In genomic region chr2:170024939-170025338, GRCm38 (mm10) we compare ENCODE assay signal across 14 mouse cellular contexts.
A peak's percentile ranks its signal among the peaks of the same experiment; 100 is the strongest.
DNase-seq lines count a peak whose midpoint lies in the region; TF ChIP-seq lines count a peak whose summit lies in the region.
"Had no signal": no experiment of that assay in that cellular context is flagged by ENCODE, and none has a peak within 500 bp of the region (broad histone marks: within the 10 kb centered on the region; RNA-seq: fewer than 3 reads in every experiment).

No protein-coding gene starts in this region.

- TF ChIP-seq CTCF in E14TG2a.4 (conservative IDR thresholded peaks at IDR 0.05; ENCODE audit: low read length) = peak; percentile 15; the same call in 1 of the 2 replicates
- no peak for TF ChIP-seq CTCF in gastrocnemius, adult 2 months (IDR thresholded peaks at IDR 0.05)

- no peaks in the 10 kb centered on the region for H3K36me3 ChIP-seq in E14TG2a.4 (ENCODE audit: insufficient read depth, low read length)
- H3K36me3 ChIP-seq: hindbrain, embryonic 12.5 days; stomach, embryonic 15.5 days had no signal

- H3K4me1 ChIP-seq in E14TG2a.4 (replicated peaks; ENCODE audit: low read depth, low read length) = peaks cover 19% of the 10 kb centered on the region
- H3K4me1 ChIP-seq: hindbrain, embryonic 12.5 days; stomach, embryonic 15.5 days had no signal

- intact Hi-C loops in gastrocnemius, adult 2 months (cut with DNase I) = no loop called here

- peaks cover 11% of the 10 kb centered on the region for H3K9me3 ChIP-seq in E14TG2a.4 (ENCODE audit: low read length)
- H3K9me3 ChIP-seq: stomach, embryonic 15.5 days had no signal

- H3K27ac ChIP-seq in gastrocnemius, adult 2 months = no peak overlapping the region
- H3K27ac ChIP-seq: hindbrain, embryonic 12.5 days; stomach, embryonic 15.5 days had no signal

- H3K4me3 ChIP-seq in E14TG2a.4 (replicated peaks; ENCODE audit: low read length) = no peak overlapping the region
- H3K4me3 ChIP-seq in gastrocnemius, adult 2 months = no peak overlapping the region
- H3K4me3 ChIP-seq: erythroblast, embryonic 14.5 days; hindbrain, embryonic 12.5 days; stomach, embryonic 15.5 days had no signal

- H3K27me3 ChIP-seq in E14TG2a.4 (ENCODE audit: insufficient read depth, low read length) = peaks cover 3% of the 10 kb centered on the region; the same call in 1 of the 2 replicates
- H3K27me3 ChIP-seq: hindbrain, embryonic 12.5 days; Patski; stomach, embryonic 15.5 days had no signal

- peak; percentile 49 for DNase-seq in kidney, postnatal 10 days
- no peak for DNase-seq in kidney, adult 18-20 months
- DNase-seq in kidney, postnatal 36 days = peak; percentile 15 to 34
- peak; percentile 79 for DNase-seq in thymus, postnatal 0 days (ENCODE audit: low spot score)
- no peak for DNase-seq in gastrocnemius, adult 2 months
- DNase-seq in gastrocnemius, adult 8-10 months (ENCODE audit: low spot score in 2 of 2) = no peak
- no peak for DNase-seq in urinary bladder, postnatal 36 days (ENCODE audit: low spot score in 2 of 2)
- DNase-seq: cerebellum, postnatal 36 days; gastrocnemius, postnatal 36 days had no signal

Comparison
In these comparisons a context has a peak if more than half of its experiments do, and no peak if none do; other contexts are left out.
1. DNase-seq: peak in kidney, postnatal 10 days (single experiment), kidney, postnatal 36 days (2 of 2) and thymus, postnatal 0 days (single experiment); none in kidney, adult 18-20 months (single experiment), gastrocnemius, adult 2 months (single experiment), gastrocnemius, adult 8-10 months (0 of 2) and urinary bladder, postnatal 36 days (0 of 2).